Mouse (Mus musculus) CH12.LX (cell line): ENCODE measurements around the gene Gas2l1. TPM values are rescaled to one million over a fixed set of nuclear protein-coding genes. Genes with fewer than 3 reads are reported as not detected.
A peak's percentile ranks its signal among the peaks of the same experiment; 100 is the strongest.

Experiments used
- DNase-seq: peaks from one replicate; pipeline ENCODE4 v3.0.0-alpha.2; 2013; ENCODE audit errors: extremely low read depth
- H3K27ac ChIP-seq: 2 replicates; pipeline ENCODE4 v1.5.1; 2012; ENCODE audit warnings: low read depth, mild to moderate bottlenecking, control low read depth, moderate library complexity; ENCODE audit not compliant: insufficient read depth
- H3K27me3 ChIP-seq: replicated peaks from 2 replicates; pipeline ENCODE3; 2012; ENCODE audit warnings: inconsistent platforms
- H3K36me3 ChIP-seq, 2 experiments: replicated peaks in 1 of 2; 2 replicates each; pipeline versions ENCODE3 to v1.6.1; 2012; ENCODE audit warnings: inconsistent platforms in 1 of 2, low read length in 1 of 2, mild to moderate bottlenecking in 1 of 2, mixed read lengths in 1 of 2, moderate library complexity in 1 of 2; ENCODE audit not compliant: control insufficient read depth in 1 of 2, insufficient read depth in 1 of 2
- H3K4me1 ChIP-seq, 2 experiments: 2 replicates each; pipeline ENCODE4 v1.6.1; 2012; ENCODE audit warnings: inconsistent platforms in 1 of 2, moderate library complexity in 1 of 2; ENCODE audit not compliant: insufficient read depth in 2 of 2, control insufficient read depth in 1 of 2
- H3K4me2 ChIP-seq: 2 replicates; pipeline ENCODE4 v1.6.1; 2012; ENCODE audit warnings: low read depth, mild to moderate bottlenecking, control low read depth; ENCODE audit not compliant: poor library complexity, insufficient read depth, severe bottlenecking
- H3K4me3 ChIP-seq, 3 experiments: fragments of 150-350 bp in 1 of 3; sonication (generic) in 1 of 3; replicated peaks in 1 of 3; 2 replicates each; pipeline versions ENCODE3 to v1.5.1; 2011 to 2012; ENCODE audit warnings: low read depth in 2 of 3, low read length in 2 of 3, mild to moderate bottlenecking in 2 of 3, moderate library complexity in 2 of 3, control low read depth in 1 of 3, improper control_type of control experiment in 1 of 3, inconsistent platforms in 1 of 3, mixed read lengths in 1 of 3; ENCODE audit not compliant: poor library complexity in 1 of 3
- H3K79me2 ChIP-seq: replicated peaks from 2 replicates; pipeline ENCODE4 v1.6.1; 2012; ENCODE audit warnings: mild to moderate bottlenecking, moderate library complexity; ENCODE audit not compliant: control insufficient read depth, poor library complexity, insufficient read depth, severe bottlenecking; ENCODE audit errors: extremely low read depth
- H3K9ac ChIP-seq: 2 replicates; pipeline ENCODE4 v1.6.1; 2012; ENCODE audit warnings: low read depth, mild to moderate bottlenecking, control low read depth, moderate library complexity; ENCODE audit not compliant: insufficient read depth
- H3K9me3 ChIP-seq: replicated peaks from 2 replicates; pipeline ENCODE3; 2012; ENCODE audit warnings: low read length, inconsistent platforms, mixed read lengths
- BHLHE40 ChIP-seq: IDR thresholded peaks from 2 replicates; pipeline ENCODE4 v1.6.1; 2011; ENCODE audit warnings: mild to moderate bottlenecking, low read depth, low read length, improper control_type of control experiment
- CHD1 ChIP-seq: IDR thresholded peaks from 2 replicates; pipeline ENCODE4 v1.6.1; 2012; ENCODE audit warnings: low read depth, low read length, improper control_type of control experiment, inconsistent platforms
- CHD2 ChIP-seq: IDR thresholded peaks from 2 replicates; pipeline ENCODE4 v1.6.1; 2011; ENCODE audit warnings: low read length, improper control_type of control experiment
- CTCF ChIP-seq, 2 experiments: IDR thresholded peaks in 1 of 2; conservative IDR thresholded peaks in 1 of 2; 2 replicates each; pipeline ENCODE4 v1.5.1; 2011 to 2012; ENCODE audit warnings: low read depth in 2 of 2, low read length in 2 of 2, improper control_type of control experiment in 1 of 2, inconsistent platforms in 1 of 2, mild to moderate bottlenecking in 1 of 2, moderate library complexity in 1 of 2
- EP300 ChIP-seq: IDR thresholded peaks from 2 replicates; pipeline ENCODE4 v1.6.1; 2011; ENCODE audit warnings: low read length, improper control_type of control experiment
- ETS1 ChIP-seq: conservative IDR thresholded peaks from 2 replicates; pipeline ENCODE4 v1.6.1; 2012; ENCODE audit warnings: low read depth, mild to moderate bottlenecking, inconsistent platforms, low read length, improper control_type of control experiment, moderate library complexity
- GABPA ChIP-seq: IDR thresholded peaks from 2 replicates; pipeline ENCODE4 v1.6.1; 2012; ENCODE audit warnings: low read depth, low read length, improper control_type of control experiment, inconsistent platforms; ENCODE audit not compliant: insufficient replicate concordance
- HCFC1 ChIP-seq: IDR thresholded peaks from 2 replicates; pipeline ENCODE4 v1.6.1; 2012; ENCODE audit warnings: low read depth, mild to moderate bottlenecking, inconsistent platforms, low read length, improper control_type of control experiment
- IRF4 ChIP-seq: IDR thresholded peaks from 2 replicates; pipeline ENCODE4 v1.6.1; 2014; ENCODE audit warnings: low read depth, mild to moderate bottlenecking, inconsistent platforms, low read length, improper control_type of control experiment
- JUN ChIP-seq: IDR thresholded peaks from 2 replicates; pipeline ENCODE4 v1.6.1; 2011; ENCODE audit warnings: low read depth, mild to moderate bottlenecking, low read length, improper control_type of control experiment, moderate library complexity; ENCODE audit not compliant: insufficient read depth
- JUND ChIP-seq: conservative IDR thresholded peaks from 2 replicates; pipeline ENCODE4 v1.6.1; 2011; ENCODE audit warnings: low read depth, low read length, improper control_type of control experiment
- KAT2A ChIP-seq: IDR thresholded peaks from 2 replicates; pipeline ENCODE4 v1.6.1; 2012; ENCODE audit warnings: low read length, improper control_type of control experiment, inconsistent platforms; ENCODE audit not compliant: insufficient replicate concordance
- MAFK ChIP-seq: IDR thresholded peaks from 2 replicates; pipeline ENCODE4 v1.6.1; 2011; ENCODE audit warnings: low read length, improper control_type of control experiment; ENCODE audit not compliant: insufficient replicate concordance
- MAX ChIP-seq: IDR thresholded peaks from 2 replicates; pipeline ENCODE4 v1.6.1; 2011; ENCODE audit warnings: low read length, improper control_type of control experiment
- MAZ ChIP-seq: IDR thresholded peaks from 2 replicates; pipeline ENCODE4 v1.6.1; 2012; ENCODE audit warnings: low read depth, mild to moderate bottlenecking, inconsistent platforms, low read length, improper control_type of control experiment, moderate library complexity
- MEF2A ChIP-seq: IDR thresholded peaks from 2 replicates; pipeline ENCODE4 v1.6.1; 2014; ENCODE audit warnings: low read depth, mild to moderate bottlenecking, inconsistent platforms, low read length, improper control_type of control experiment, borderline replicate concordance
- MXI1 ChIP-seq: IDR thresholded peaks from 2 replicates; pipeline ENCODE4 v1.6.1; 2011; ENCODE audit warnings: mild to moderate bottlenecking, low read depth, low read length, improper control_type of control experiment
- NRF1 ChIP-seq: IDR thresholded peaks from 2 replicates; pipeline ENCODE4 v1.6.1; 2014; ENCODE audit warnings: low read depth, mild to moderate bottlenecking, inconsistent platforms, low read length, improper control_type of control experiment, moderate library complexity
- PAX5 ChIP-seq: IDR thresholded peaks from 2 replicates; pipeline ENCODE4 v1.6.1; 2012; ENCODE audit warnings: low read length, inconsistent platforms, mixed read lengths
- POLR2A ChIP-seq: IDR thresholded peaks from 2 replicates; pipeline ENCODE4 v1.6.1; 2011; ENCODE audit warnings: low read depth, mild to moderate bottlenecking, improper control_type of control experiment, low read length
- POLR2AphosphoS2 ChIP-seq: IDR thresholded peaks from 2 replicates; pipeline ENCODE4 v1.6.1; 2011; ENCODE audit warnings: low read depth, low read length, improper control_type of control experiment
- RAD21 ChIP-seq: IDR thresholded peaks from 2 replicates; pipeline ENCODE4 v1.6.1; 2011; ENCODE audit warnings: low read depth, mild to moderate bottlenecking, low read length, improper control_type of control experiment, moderate library complexity
- RCOR1 ChIP-seq: conservative IDR thresholded peaks from 2 replicates; pipeline ENCODE4 v1.6.1; 2012; ENCODE audit warnings: low read depth, mild to moderate bottlenecking, inconsistent platforms, low read length, improper control_type of control experiment
- SIN3A ChIP-seq: IDR thresholded peaks from 2 replicates; pipeline ENCODE4 v1.6.1; 2012; ENCODE audit warnings: low read length, improper control_type of control experiment, inconsistent platforms
- TBP ChIP-seq: conservative IDR thresholded peaks from 2 replicates; pipeline ENCODE4 v1.6.1; 2011; ENCODE audit warnings: low read depth, low read length, improper control_type of control experiment
- UBTF ChIP-seq: IDR thresholded peaks from 2 replicates; pipeline ENCODE4 v1.6.1; 2012; ENCODE audit warnings: low read depth, mild to moderate bottlenecking, inconsistent platforms, low read length, improper control_type of control experiment, moderate library complexity
- USF2 ChIP-seq: conservative IDR thresholded peaks from 2 replicates; pipeline ENCODE4 v1.6.1; 2011; ENCODE audit warnings: low read depth, low read length, improper control_type of control experiment
- ZKSCAN1 ChIP-seq: IDR thresholded peaks from 2 replicates; pipeline ENCODE4 v1.6.1; 2012; ENCODE audit warnings: low read depth, inconsistent platforms, low read length, improper control_type of control experiment, borderline replicate concordance
- ZMIZ1 ChIP-seq: IDR thresholded peaks from 2 replicates; pipeline ENCODE4 v1.6.1; 2012; ENCODE audit warnings: low read depth, mild to moderate bottlenecking, inconsistent platforms, low read length, improper control_type of control experiment
- ZNF384 ChIP-seq: IDR thresholded peaks from 2 replicates; pipeline ENCODE4 v1.6.1; 2012; ENCODE audit warnings: low read depth, low read length, improper control_type of control experiment, inconsistent platforms
- dilution Hi-C: fragments of 300-500 bp; cut with MboI; formaldehyde crosslinking; loops from 2 replicates; pipeline ENCODE4 v1.14.3; 2020; ENCODE audit warnings: low sequenced_read_pairs; ENCODE audit not compliant: extremely low pct_unique_long_range_greater_than_20kb, extremely low pct_ligation_motif_present
- in situ Hi-C: fragments of 300-500 bp; cut with MboI; formaldehyde crosslinking; loops from 3 replicates; pipeline ENCODE4 v1.14.3; 2019; ENCODE audit warnings: low sequenced_read_pairs, low pct_ligation_motif_present, low pct_unique_long_range_greater_than_20kb, mixed read lengths
- polyA plus RNA-seq: library from polyadenylated mRNA; unstranded; fragments of >175 nt; gene quantifications from 2 replicates; pipeline ENCODE4 v1.2.1, GENCODE M21; 2012; ENCODE audit warnings: low read depth; ENCODE audit not compliant: insufficient read length
- total RNA-seq, 2 experiments: library from RNA; depleted of rRNA; stranded (reverse); fragments of 300-350 nt in 1 of 2; fragments of >200 nt in 1 of 2; gene quantifications; 2 replicates each; pipeline ENCODE4 v1.2.3; 2012 to 2014

The Gas2l1 gene
- total and polyA plus RNA-seq, 3 experiments: 3.3 to 12.5 (median 8.8) TPM

GRCm38 (mm10) chr11:5058783-5059182 lies 6.3 kb downstream of the Gas2l1 start:
- Histone ChIP-seq H3K9ac (peak overlapping the region; percentile 11; the same call in 1 of the 2 replicates), H3K4me3 (peak overlapping the region in 2 of 3 experiments; percentile 13 to 38), H3K36me3 (peaks cover 0 to 14% of the 10 kb centered on the region in 2 experiments), H3K27ac (no peak overlapping the region), H3K4me1 (peaks cover 42 to 82% of the 10 kb centered on the region in 2 experiments)
- dilution Hi-C loops: no loop called here
- in situ Hi-C loops: no loop called here
- no peak for DNase-seq
- 0 out of 2 replicates have a peak, but pooled peaks have one; percentile 3 for TF ChIP-seq UBTF
- TF ChIP-seq MAX: no peak
- TF ChIP-seq, all 38 proteins: peak for 1
- Histone ChIP-seq H3K79me2 (no peaks in the 10 kb centered on the region), H3K27me3 (peaks cover 16% of the 10 kb centered on the region), H3K9me3 (no peaks in the 10 kb centered on the region), H3K4me2 (peak overlapping the region; percentile 92)

GRCm38 (mm10) chr11:5057856-5058641 lies 7.1 kb downstream of the Gas2l1 start, which contains the start of gene Rasl10a:
Gene Rasl10a, plus strand, starts transcription at chr11:5058128.
- H3K4me1 ChIP-seq: peaks cover 42 to 82% of the 10 kb centered on the region in 2 experiments
- in situ Hi-C loops (no loop called here), dilution Hi-C loops (no loop called here)
- peaks cover 0 to 13% of the 10 kb centered on the region in 2 experiments for H3K36me3 ChIP-seq
- H3K9me3 ChIP-seq: no peaks in the 10 kb centered on the region
- H3K9ac ChIP-seq: peak within 1 kb of the TSS; percentile 42
- H3K4me2 ChIP-seq: peak within 1 kb of the TSS; percentile 92
- peaks cover 12% of the 10 kb centered on the region for H3K27me3 ChIP-seq
- no peaks in the 10 kb centered on the region for H3K79me2 ChIP-seq
- peak within 1 kb of the TSS; percentile 71 for H3K27ac ChIP-seq
- peak; percentile 70 for DNase-seq
- peak within 1 kb of the TSS; percentile 53 to 71 (median 57) for H3K4me3 ChIP-seq
- TF ChIP-seq SIN3A: peak; percentile 7
- TF ChIP-seq JUN: no peak
- TF ChIP-seq CHD2: 0 out of 2 replicates have a peak, but pooled peaks have one; percentile 47
- TF ChIP-seq MEF2A: 0 out of 2 replicates have a peak, but pooled peaks have one; percentile 14
- TF ChIP-seq MAFK: no peak
- no peak for TF ChIP-seq GABPA
- TF ChIP-seq RCOR1: no peak; the same call in 1 of the 2 replicates
- no peak for TF ChIP-seq ZKSCAN1
- TF ChIP-seq POLR2AphosphoS2: peak; percentile 50; the same call in 1 of the 2 replicates
- 0 out of 2 replicates have a peak, but pooled peaks have one; percentile 26 for TF ChIP-seq MAX
- TF ChIP-seq UBTF: peak; percentile 95; the same call in 1 of the 2 replicates
- TF ChIP-seq HCFC1: peak; percentile 8; the same call in 1 of the 2 replicates
- peak; percentile 81 for TF ChIP-seq CHD1
- peak; percentile 65 for TF ChIP-seq POLR2A
- TF ChIP-seq EP300: 0 out of 2 replicates have a peak, but pooled peaks have one; percentile 7
- peak; percentile 61; the same call in 1 of the 2 replicates for TF ChIP-seq IRF4
- no peak for TF ChIP-seq TBP
- TF ChIP-seq PAX5: no peak
- TF ChIP-seq ETS1: peak; percentile 17
- TF ChIP-seq JUND: no peak
- TF ChIP-seq ZMIZ1: 0 out of 2 replicates have a peak, but pooled peaks have one; percentile 44
- TF ChIP-seq ZNF384: no peak
- TF ChIP-seq MAZ: no peak
- TF ChIP-seq BHLHE40: peak; percentile 41; the same call in 1 of the 2 replicates
- no peak for TF ChIP-seq KAT2A
- TF ChIP-seq USF2: no peak
- 0 out of 2 replicates have a peak, but pooled peaks have one; percentile 28 for TF ChIP-seq NRF1
- TF ChIP-seq RAD21: no peak
- peak in 1 of 2 experiments; percentile 1; a peak in 1 of 4 replicates for TF ChIP-seq CTCF (conservative IDR thresholded peaks at IDR 0.05 in 1 of 2, IDR thresholded peaks at IDR 0.05 in 1 of 2; ENCODE audit: low read depth in 2 of 2, low read length in 2 of 2)
- TF ChIP-seq MXI1: peak; percentile 55; the same call in 1 of the 2 replicates
